Mouse (Mus musculus) liver, adult 2 months (tissue): ENCODE measurements around the gene Cttnbp2nl.

Source experiments
- CTCF ChIP-seq: fragments of 200-500 bp; IDR thresholded peaks from 2 replicates; pipeline ENCODE4 v1.5.1; 2011; ENCODE audit warnings: low read depth, low read length, control low read depth
- POLR2A ChIP-seq: fragments of 200-500 bp; IDR thresholded peaks from 2 replicates; pipeline ENCODE4 v1.6.1; 2011; ENCODE audit warnings: low read length, control low read depth; ENCODE audit not compliant: insufficient read depth; ENCODE audit errors: extremely low read depth

DNA sequence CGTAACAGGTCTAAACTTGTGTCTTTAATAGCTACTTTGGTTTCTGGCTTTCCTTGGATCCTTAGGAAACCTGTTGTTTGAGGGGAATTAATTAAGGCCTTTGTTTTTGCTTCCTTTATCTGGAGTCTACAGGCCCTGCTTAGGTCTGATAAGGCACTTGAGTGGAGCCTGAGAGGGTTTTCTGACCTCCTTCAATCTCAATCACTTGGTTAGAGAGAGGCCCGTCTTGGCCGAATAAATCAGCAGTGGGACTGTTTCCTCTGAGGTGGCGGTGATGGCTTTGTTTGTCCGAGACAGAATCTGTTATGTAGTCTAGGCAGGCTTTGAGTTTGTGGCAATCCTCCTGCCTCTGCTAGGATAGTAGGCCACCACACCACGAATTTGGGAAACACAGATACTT is 55.4 kb downstream of the Cttnbp2nl start:
- TF ChIP-seq CTCF (no peak), POLR2A (no peak)
